Mouse (Mus musculus): ENCODE measurements at regions not wholly inside any gene's neighbourhood (a gene's known extent, or its start where the extent isn't known, plus 50 kb on each side); places are given as distances from the start of the nearest gene placed in this dataset.
"Not testable (repeated sequence)": the region's sequence is repeated elsewhere in the genome, so short reads cannot be mapped to it uniquely, and the experiment has no call there.

DNA sequence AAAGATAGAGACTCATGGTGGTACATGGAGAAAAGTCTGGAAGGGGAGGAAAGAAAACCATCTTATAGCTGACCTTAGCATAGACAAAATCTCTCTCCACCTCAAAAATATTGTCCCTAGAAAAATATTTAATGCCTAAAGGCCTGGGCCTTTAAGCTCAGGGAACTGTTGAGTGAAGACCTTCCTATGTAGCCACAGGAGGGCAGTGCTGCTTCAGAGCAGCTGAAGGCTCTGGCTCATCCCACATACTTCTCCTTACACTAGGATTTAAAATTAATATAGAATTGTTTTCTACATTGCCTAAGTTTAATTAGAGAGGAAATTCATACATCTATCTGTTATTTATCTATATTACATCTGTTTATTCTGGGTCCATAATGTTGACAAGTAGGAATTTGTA, 358.0 kb upstream of the Olfr1507 start:
- TF ChIP-seq CTCF, EP300 (IDR thresholded peaks at IDR 0.05; ENCODE audit: low read depth): not testable (repeated sequence)

Data from heart, postnatal 0 days (tissue).